ENCODE assay signal across 8 mouse cellular contexts in the genomic region with DNA sequence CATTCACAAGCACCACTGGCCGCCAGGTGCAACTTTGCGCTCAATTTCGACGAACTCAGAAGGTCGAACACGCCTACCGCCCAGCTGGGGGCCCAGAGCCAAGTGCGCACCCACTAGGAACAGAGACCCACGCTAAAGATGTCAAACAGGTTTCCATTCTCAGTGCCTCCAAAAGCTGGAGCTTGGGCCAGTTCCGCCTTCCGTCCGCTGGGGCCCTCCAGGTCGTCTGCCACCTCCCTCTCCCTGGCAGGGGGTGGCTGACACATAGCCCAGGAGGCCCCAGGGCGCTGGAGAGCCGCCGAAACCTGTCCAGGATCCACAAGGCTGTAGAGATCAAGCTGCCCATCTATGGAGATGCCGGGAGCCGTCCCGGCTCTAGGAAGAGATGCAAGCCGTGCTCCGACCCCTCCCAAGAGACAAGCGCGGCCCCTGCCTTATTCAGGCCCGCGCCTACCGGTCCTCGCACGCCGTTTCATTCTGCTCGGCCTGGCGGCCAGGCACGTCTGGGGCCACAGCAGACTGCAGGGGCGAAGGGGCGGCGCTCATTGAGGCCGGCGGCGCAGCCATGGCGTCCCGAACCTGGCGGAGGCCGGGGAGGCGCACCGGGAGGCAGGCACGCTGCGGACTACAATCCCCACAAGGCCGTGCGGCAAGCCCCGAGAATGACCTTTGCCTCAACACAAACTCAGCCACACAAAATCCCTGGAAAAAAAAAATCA. TPM values are rescaled to one million over a fixed set of nuclear protein-coding genes. Genes with fewer than 3 reads are reported as not detected.
DNase-seq lines count a peak whose midpoint lies in the region; ATAC-seq lines count a peak whose summit lies in the region.

No protein-coding gene starts in this region.

- peak overlapping the region; percentile 93 for H3K4me2 ChIP-seq in intestine, embryonic 14.5 days (ENCODE audit: low read length)

- H3K9me3 ChIP-seq in intestine, embryonic 14.5 days (ENCODE audit: control insufficient read depth, low read length): no peaks in the 10 kb centered on the region
- H3K9me3 ChIP-seq in megakaryocyte, embryonic 14.5 days: no peaks in the 10 kb centered on the region

- H3K27ac ChIP-seq in intestine, embryonic 14.5 days (ENCODE audit: low read depth): peak overlapping the region; percentile 90

- H3K4me3 ChIP-seq in intestine, embryonic 14.5 days (ENCODE audit: low read depth, low read length): peak overlapping the region; percentile 79
- H3K4me3 ChIP-seq in megakaryocyte, embryonic 14.5 days (replicated peaks): peak overlapping the region; percentile 94

- H3K27me3 ChIP-seq in intestine, embryonic 14.5 days (replicated peaks; ENCODE audit: control insufficient read depth, insufficient read depth, low read length): no peaks in the 10 kb centered on the region
- no peaks in the 10 kb centered on the region for H3K27me3 ChIP-seq in megakaryocyte, embryonic 14.5 days (replicated peaks)

- ATAC-seq in intestine, embryonic 14.5 days (replicated peaks; ENCODE audit: low FRiP score, low TSS enrichment, low read depth): peak; percentile 74

- DNase-seq in adrenal gland, adult 8-10 months: peak; percentile 83
- DNase-seq in embryo, embryonic 11.5 days (ENCODE audit: low read depth, low spot score): peak; percentile 71
- peak; percentile 81 for DNase-seq in gastrocnemius, postnatal 25 days
- DNase-seq in intestine, embryonic 14.5 days (ENCODE audit: low spot score): peak; percentile 90
- DNase-seq in left cerebral cortex, postnatal 10 days (ENCODE audit: extremely low spot score in 1 of 2, low spot score in 2 of 2): peak; percentile 77 to 90
- peak; percentile 91 for DNase-seq in right cerebral cortex, postnatal 10 days (ENCODE audit: low spot score in 2 of 2)
- DNase-seq in urinary bladder, postnatal 4 days (ENCODE audit: low spot score in 2 of 2): peak; percentile 81 to 84

- under 1% methylated on average over 49 of the region's 49 CpGs for WGBS in intestine, embryonic 14.5 days

- H3K36me3 ChIP-seq in intestine, embryonic 14.5 days (ENCODE audit: control insufficient read depth, insufficient read depth, low read length): peaks cover 32% of the 10 kb centered on the region
- peaks cover 68% of the 10 kb centered on the region for H3K36me3 ChIP-seq in megakaryocyte, embryonic 14.5 days (replicated peaks; ENCODE audit: low read length)

- H3K9ac ChIP-seq in intestine, embryonic 14.5 days (ENCODE audit: low read length): peak overlapping the region; percentile 82

- intact Hi-C loops in left cerebral cortex, postnatal 10 days (cut with DNase I): loop anchor here (5.0 kb wide), 1 partner anchor 189 kb away; no protein-coding TSS in a partner anchor

- H3K4me1 ChIP-seq in intestine, embryonic 14.5 days (replicated peaks; ENCODE audit: control insufficient read depth, insufficient read depth, low read length): peaks cover 24% of the 10 kb centered on the region
- H3K4me1 ChIP-seq in megakaryocyte, embryonic 14.5 days: peaks cover 55% of the 10 kb centered on the region

RNA-seq across cellular contexts. Expression of a gene that starts 3.1 kb away (rescaled TPM):
- total RNA-seq in adrenal gland, adult 8-10 months (2022): 100 to 1,000 TPM in 3 of 4 experiments, 10 to 100 TPM in 1; 94.3 to 171 (median 118) TPM
- total RNA-seq in gastrocnemius, postnatal 25 days (2021): 10 to 100 TPM; 23.9 to 26.5 TPM
- 62.8 and 65.1 TPM in 2 replicates for polyA plus RNA-seq in intestine, embryonic 14.5 days (2014; fragmentation: Nextera tagmentation; extraction: Ambion mirVana)
- 10 to 100 TPM; 34.7 to 53.6 TPM for total RNA-seq in left cerebral cortex, postnatal 10 days (2021)
- polyA plus RNA-seq in megakaryocyte, embryonic 14.5 days (2012; ENCODE audit: insufficient read depth, low replicate concordance): 58.8 and 109 TPM in 2 replicates

RNA-seq across cellular contexts. Expression of a gene that starts 10.1 kb away (rescaled TPM):
- total RNA-seq in adrenal gland, adult 8-10 months (2022): 10 to 100 TPM; 69.0 to 85.2 (median 76.4) TPM
- 10 to 100 TPM; 23.2 to 28.2 TPM for total RNA-seq in gastrocnemius, postnatal 25 days (2021)
- 53.6 and 59.9 TPM in 2 replicates for polyA plus RNA-seq in intestine, embryonic 14.5 days (2014; fragmentation: Nextera tagmentation; extraction: Ambion mirVana)
- 10 to 100 TPM; 44.9 to 48.8 TPM for total RNA-seq in left cerebral cortex, postnatal 10 days (2021)
- 3.6 and 12.6 TPM in 2 replicates for polyA plus RNA-seq in megakaryocyte, embryonic 14.5 days (2012; ENCODE audit: insufficient read depth, low replicate concordance)

RNA-seq across cellular contexts. Expression of a gene that starts 11.0 kb away (rescaled TPM):
- total RNA-seq in adrenal gland, adult 8-10 months (2022): 100 to 1,000 TPM in 2 of 4 experiments, 10 to 100 TPM in 2; 52.3 to 113 (median 89.3) TPM
- total RNA-seq in gastrocnemius, postnatal 25 days (2021): 10 to 100 TPM; 17.2 to 17.4 TPM
- polyA plus RNA-seq in intestine, embryonic 14.5 days (2014; fragmentation: Nextera tagmentation; extraction: Ambion mirVana): 35.0 TPM in 2 replicates
- total RNA-seq in left cerebral cortex, postnatal 10 days (2021): 100 to 1,000 TPM; 139 to 152 TPM
- polyA plus RNA-seq in megakaryocyte, embryonic 14.5 days (2012; ENCODE audit: insufficient read depth, low replicate concordance): 12.8 and 34.9 TPM in 2 replicates

RNA-seq across cellular contexts. Expression of a gene that starts 17.5 kb away (rescaled TPM):
- 10 to 100 TPM; 16.1 to 33.3 (median 21.8) TPM for total RNA-seq in adrenal gland, adult 8-10 months (2022)
- 1 to 10 TPM in 1 of 2 experiments, under 1 TPM in 1; 0.97 to 1.1 TPM for total RNA-seq in gastrocnemius, postnatal 25 days (2021)
- 25.4 and 26.4 TPM in 2 replicates for polyA plus RNA-seq in intestine, embryonic 14.5 days (2014; fragmentation: Nextera tagmentation; extraction: Ambion mirVana)
- 10 to 100 TPM; 27.1 to 28.8 TPM for total RNA-seq in left cerebral cortex, postnatal 10 days (2021)
- 1.0 and 2.9 TPM in 2 replicates for polyA plus RNA-seq in megakaryocyte, embryonic 14.5 days (2012; ENCODE audit: insufficient read depth, low replicate concordance)

Comparison
In these comparisons a context has a peak if more than half of its experiments do, and no peak if none do; other contexts are left out.
1. Peak in every context shown above with its lines: DNase-seq, ATAC-seq, H3K4me3 ChIP-seq and H3K27ac ChIP-seq.